Mouse (Mus musculus): ENCODE measurements around the gene Tjp2. TPM values are rescaled to one million over a fixed set of nuclear protein-coding genes. Genes with fewer than 3 reads are reported as not detected.

Tjp2 gene
- total and polyA plus RNA-seq, 3 experiments: 7.9 to 19.2 (median 16.1) TPM

GRCm38 (mm10) chr19:24212552-24213249 lies 12.1 kb downstream of the Tjp2 start:
- DNase-seq: peak; percentile 32 to 35
- Histone ChIP-seq H3K4me1 (ENCODE audit: control insufficient read depth, insufficient read depth, low read length) (peaks cover 10% of the 10 kb centered on the region), H3K27ac (peak overlapping the region; percentile 26), H3K4me3 (no peak overlapping the region), H3K79me2 (replicated peaks; ENCODE audit: control insufficient read depth, insufficient read depth, low read length) (peaks cover 6% of the 10 kb centered on the region; the same call in 1 of the 2 replicates), H3K9ac (ENCODE audit: low read depth, low read length) (0 out of 2 replicates have a peak overlapping the region, but pooled peaks have one; percentile 15), H3K27me3 (ENCODE audit: control insufficient read depth, insufficient read depth, low read length) (no peaks in the 10 kb centered on the region), H3K36me3 (ENCODE audit: control insufficient read depth, insufficient read depth, low read length) (no peaks in the 10 kb centered on the region)
- 47% methylated on average over 12 of the region's 12 CpGs for WGBS
- 0 out of 2 replicates have a peak, but pooled peaks have one; percentile 10 for TF ChIP-seq CTCF (IDR thresholded peaks at IDR 0.05)
- TF ChIP-seq EP300 (IDR thresholded peaks at IDR 0.05; ENCODE audit: insufficient read depth, low read depth, low read length): peak; percentile 68; the same call in 1 of the 2 replicates
- TF ChIP-seq POLR2A (IDR thresholded peaks at IDR 0.05; ENCODE audit: insufficient read depth, low read depth, low read length): no peak
- intact Hi-C loops (cut with DNase I): no loop called here

- intact Hi-C loops (cut with DNase I): no loop called here
- no peak for TF ChIP-seq EP300 (IDR thresholded peaks at IDR 0.05; ENCODE audit: insufficient read depth, low read depth, low read length)
- no peak for TF ChIP-seq CTCF (IDR thresholded peaks at IDR 0.05)
- TF ChIP-seq POLR2A (IDR thresholded peaks at IDR 0.05; ENCODE audit: insufficient read depth, low read depth, low read length): no peak
- no peak overlapping the region for H3K4me3 ChIP-seq
- H3K36me3 ChIP-seq (ENCODE audit: control insufficient read depth, insufficient read depth, low read length): no peaks in the 10 kb centered on the region
- DNase-seq: no peak
- H3K27ac ChIP-seq: no peak overlapping the region
- peaks cover 6% of the 10 kb centered on the region; the same call in 1 of the 2 replicates for H3K79me2 ChIP-seq (replicated peaks; ENCODE audit: control insufficient read depth, insufficient read depth, low read length)
- no peaks in the 10 kb centered on the region for H3K27me3 ChIP-seq (ENCODE audit: control insufficient read depth, insufficient read depth, low read length)
- 61% methylated on average over 10 of the region's 10 CpGs for WGBS
- peaks cover 10% of the 10 kb centered on the region for H3K4me1 ChIP-seq (ENCODE audit: control insufficient read depth, insufficient read depth, low read length)
- no peak overlapping the region for H3K9ac ChIP-seq (ENCODE audit: low read depth, low read length)
Observed at GRCm38 (mm10) chr19:24211168-24211567, 13.7 kb downstream of the Tjp2 start.

GRCm38 (mm10) chr19:24209516-24209915 lies 15.3 kb downstream of the Tjp2 start:
- Histone ChIP-seq H3K27me3 (ENCODE audit: control insufficient read depth, insufficient read depth, low read length) (no peaks in the 10 kb centered on the region), H3K36me3 (ENCODE audit: control insufficient read depth, insufficient read depth, low read length) (no peaks in the 10 kb centered on the region), H3K4me1 (ENCODE audit: control insufficient read depth, insufficient read depth, low read length) (peaks cover 10% of the 10 kb centered on the region), H3K9ac (ENCODE audit: low read depth, low read length) (no peak overlapping the region), H3K79me2 (replicated peaks; ENCODE audit: control insufficient read depth, insufficient read depth, low read length) (peaks cover 4% of the 10 kb centered on the region; the same call in 1 of the 2 replicates), H3K4me3 (no peak overlapping the region), H3K27ac (no peak overlapping the region)
- WGBS: 95% methylated on average over 15 of the region's 15 CpGs
- TF ChIP-seq POLR2A (IDR thresholded peaks at IDR 0.05; ENCODE audit: insufficient read depth, low read depth, low read length) (no peak), CTCF (IDR thresholded peaks at IDR 0.05) (no peak)
- no peak for DNase-seq
- intact Hi-C loops (cut with DNase I): no loop called here

- H3K27ac ChIP-seq: no peak overlapping the region
- H3K4me3 ChIP-seq: no peak overlapping the region
- no peak for DNase-seq
- peaks cover 7% of the 10 kb centered on the region for H3K4me1 ChIP-seq (ENCODE audit: control insufficient read depth, insufficient read depth, low read length)
- 84% methylated on average over 1 of the region's 1 CpGs for WGBS
- H3K79me2 ChIP-seq (replicated peaks; ENCODE audit: control insufficient read depth, insufficient read depth, low read length): peaks cover 6% of the 10 kb centered on the region
- H3K27me3 ChIP-seq (ENCODE audit: control insufficient read depth, insufficient read depth, low read length): no peaks in the 10 kb centered on the region
- no peak overlapping the region for H3K9ac ChIP-seq (ENCODE audit: low read depth, low read length)
- intact Hi-C loops (cut with DNase I): no loop called here
- TF ChIP-seq POLR2A (IDR thresholded peaks at IDR 0.05; ENCODE audit: insufficient read depth, low read depth, low read length): no peak
- TF ChIP-seq CTCF (IDR thresholded peaks at IDR 0.05): no peak
- no peak for TF ChIP-seq EP300 (IDR thresholded peaks at IDR 0.05; ENCODE audit: insufficient read depth, low read depth, low read length)
- no peaks in the 10 kb centered on the region for H3K36me3 ChIP-seq (ENCODE audit: control insufficient read depth, insufficient read depth, low read length)
Observed at GRCm38 (mm10) chr19:24207967-24208366, 16.9 kb downstream of the Tjp2 start.

- Histone ChIP-seq H3K4me3 (no peak overlapping the region), H3K27ac (no peak overlapping the region), H3K79me2 (replicated peaks; ENCODE audit: control insufficient read depth, insufficient read depth, low read length) (peaks cover 5% of the 10 kb centered on the region), H3K36me3 (ENCODE audit: control insufficient read depth, insufficient read depth, low read length) (no peaks in the 10 kb centered on the region), H3K4me1 (ENCODE audit: control insufficient read depth, insufficient read depth, low read length) (no peaks in the 10 kb centered on the region), H3K9ac (ENCODE audit: low read depth, low read length) (no peak overlapping the region), H3K27me3 (ENCODE audit: control insufficient read depth, insufficient read depth, low read length) (no peaks in the 10 kb centered on the region)
- no peak for DNase-seq
- TF ChIP-seq POLR2A (IDR thresholded peaks at IDR 0.05; ENCODE audit: insufficient read depth, low read depth, low read length) (no peak), EP300 (IDR thresholded peaks at IDR 0.05; ENCODE audit: insufficient read depth, low read depth, low read length) (no peak), CTCF (IDR thresholded peaks at IDR 0.05) (no peak)
- WGBS: 52% methylated on average over 1 of the region's 1 CpGs
- intact Hi-C loops (cut with DNase I): no loop called here
Observed at GRCm38 (mm10) chr19:24205001-24205400, 19.8 kb downstream of the Tjp2 start.

- H3K4me3 ChIP-seq: no peak overlapping the region
- no peak overlapping the region for H3K9ac ChIP-seq (ENCODE audit: low read depth, low read length)
- no peaks in the 10 kb centered on the region for H3K4me1 ChIP-seq (ENCODE audit: control insufficient read depth, insufficient read depth, low read length)
- no peaks in the 10 kb centered on the region for H3K36me3 ChIP-seq (ENCODE audit: control insufficient read depth, insufficient read depth, low read length)
- intact Hi-C loops (cut with DNase I): no loop called here
- no peak for DNase-seq
- TF ChIP-seq EP300 (IDR thresholded peaks at IDR 0.05; ENCODE audit: insufficient read depth, low read depth, low read length) (no peak), POLR2A (IDR thresholded peaks at IDR 0.05; ENCODE audit: insufficient read depth, low read depth, low read length) (no peak), CTCF (IDR thresholded peaks at IDR 0.05) (no peak)
- 56% methylated on average over 5 of the region's 5 CpGs for WGBS
- H3K27ac ChIP-seq: no peak overlapping the region
- H3K79me2 ChIP-seq (replicated peaks; ENCODE audit: control insufficient read depth, insufficient read depth, low read length): peaks cover 4% of the 10 kb centered on the region
- no peaks in the 10 kb centered on the region for H3K27me3 ChIP-seq (ENCODE audit: control insufficient read depth, insufficient read depth, low read length)
Observed at GRCm38 (mm10) chr19:24201848-24202247, 23.0 kb downstream of the Tjp2 start.

Data from heart, adult 2 months (tissue).